Mouse (Mus musculus) limb, embryonic 10.5 days (tissue): ENCODE data around the gene Olfr1153. TPM values are rescaled to one million over a fixed set of nuclear protein-coding genes. Genes with fewer than 3 reads are reported as not detected.

Experiments used
- DNase-seq: peaks from one replicate; pipeline ENCODE4 v3.0.0-alpha.2; 2017; ENCODE audit warnings: low spot score
- H3K27ac ChIP-seq: fragments of 300-500 bp; sonication (generic); 2 replicates; pipeline ENCODE4 v1.5.1; 2016; ENCODE audit warnings: mild to moderate bottlenecking
- H3K27me3 ChIP-seq: fragments of 300-500 bp; sonication (generic); 2 replicates; pipeline ENCODE4 v1.6.1; 2016; ENCODE audit warnings: low read depth, mild to moderate bottlenecking; ENCODE audit not compliant: poor library complexity, severe bottlenecking
- H3K36me3 ChIP-seq: fragments of 300-500 bp; sonication (generic); 2 replicates; pipeline ENCODE4 v1.6.1; 2016; ENCODE audit warnings: mild to moderate bottlenecking, moderate library complexity
- H3K4me1 ChIP-seq: fragments of 300-500 bp; sonication (generic); 2 replicates; pipeline ENCODE4 v1.6.1; 2016
- H3K4me3 ChIP-seq: fragments of 300-500 bp; sonication (generic); 2 replicates; pipeline ENCODE4 v1.5.1; 2016; ENCODE audit warnings: mild to moderate bottlenecking, moderate library complexity
- H3K9me3 ChIP-seq: fragments of 300-500 bp; sonication (generic); replicated peaks from 2 replicates; pipeline ENCODE4 v1.6.1; 2016; ENCODE audit warnings: mild to moderate bottlenecking
- WGBS: fragments of 180-500 bp; shearing (Covaris S2); methylation state at CpG from one replicate; pipeline ENCODE4 v1.1.7; 2016; 5-methylcytosine and 5-hydroxymethylcytosine counted together
- polyA plus RNA-seq: library from polyadenylated mRNA; unstranded; fragments of >200 nt; fragmentation: Nextera tagmentation; extraction: Ambion mirVana; gene quantifications from 2 replicates; pipeline ENCODE4 v1.2.1, GENCODE M21; 2016

Gene Olfr1153
- not detected in 2 replicates for polyA plus RNA-seq

DNA sequence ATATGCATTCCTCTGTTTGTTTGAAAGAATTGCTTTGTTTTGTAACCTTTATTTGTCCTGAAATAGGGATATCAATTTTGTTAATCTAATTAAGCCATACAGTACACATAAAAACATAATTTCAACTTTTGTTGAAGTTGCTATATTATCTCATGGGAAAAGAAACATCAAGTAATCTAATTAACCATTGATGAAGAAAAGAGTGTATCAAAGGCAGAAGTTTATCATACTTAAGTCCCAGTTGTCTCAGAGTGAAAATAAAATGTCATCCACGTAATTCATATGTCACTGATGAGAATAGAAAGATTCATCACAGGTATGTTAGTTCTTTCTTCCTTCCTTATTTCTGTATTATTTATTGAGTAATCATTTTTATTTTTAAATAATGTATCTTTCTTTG lies at the start of gene Olfr1153:
Olfr1153 (plus strand) TSS at position 301 of the 400 bp plus-strand sequence.
- Histone ChIP-seq H3K4me3 (no peak within 1 kb of the TSS), H3K9me3 (no peaks in the 10 kb centered on the region), H3K27ac (no peak within 1 kb of the TSS), H3K4me1 (no peaks in the 10 kb centered on the region), H3K27me3 (no peaks in the 10 kb centered on the region), H3K36me3 (no peaks in the 10 kb centered on the region)
- no peak for DNase-seq
- 86% methylated on average over 1 of the region's 1 CpGs for WGBS

DNA sequence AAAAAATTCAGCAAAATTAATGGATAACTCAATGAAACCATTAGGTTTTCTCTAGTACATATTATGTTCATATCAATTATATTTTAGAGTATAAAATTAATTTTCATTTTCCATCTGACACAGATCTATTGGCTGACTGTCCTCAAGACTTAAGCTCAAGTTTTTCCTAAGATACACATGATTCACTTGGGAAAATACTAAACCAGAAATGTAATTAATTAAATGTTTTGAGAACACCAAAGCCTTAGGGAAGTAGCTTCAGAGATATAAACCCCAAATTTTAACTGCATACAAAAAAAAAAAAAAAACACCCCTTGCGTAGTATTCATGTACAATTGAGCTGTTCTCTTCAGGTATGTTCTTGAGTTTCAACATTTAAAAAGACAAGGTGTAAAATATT lies 39.2 kb upstream of the Olfr1153 start, which contains the start of gene Olfr1151:
Olfr1151 (plus strand) TSS at position 301 of the 400 bp plus-strand sequence.
- 93% methylated on average over 1 of the region's 1 CpGs for WGBS
- no peaks in the 10 kb centered on the region for H3K9me3 ChIP-seq
- DNase-seq: no peak

DNA sequence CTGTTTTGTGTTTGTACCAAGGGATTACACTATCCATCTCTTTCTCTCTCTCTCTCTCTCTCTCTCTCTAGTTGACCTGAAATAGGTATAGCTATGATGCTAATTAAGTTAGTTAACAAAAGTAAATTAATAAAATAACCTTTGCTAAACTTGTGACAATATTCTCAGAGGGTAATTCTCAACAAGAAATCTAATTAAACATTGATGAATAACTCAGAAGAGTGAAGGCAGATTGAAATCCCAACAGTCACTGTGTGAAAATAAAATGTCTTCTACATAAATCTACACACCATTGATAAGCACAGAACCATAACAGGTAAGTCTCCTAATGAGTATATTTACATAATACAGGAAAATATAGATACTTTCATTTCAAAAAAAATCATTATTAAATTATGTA lies 28.6 kb upstream of the Olfr1153 start, which contains the start of gene Olfr1152:
Olfr1152 (plus strand) TSS at position 301 of the 400 bp plus-strand sequence.
- Histone ChIP-seq H3K4me3 (no peak within 1 kb of the TSS), H3K27ac (no peak within 1 kb of the TSS), H3K9me3 (no peaks in the 10 kb centered on the region), H3K36me3 (no peaks in the 10 kb centered on the region), H3K27me3 (no peaks in the 10 kb centered on the region), H3K4me1 (no peaks in the 10 kb centered on the region)
- no peak for DNase-seq

More for the DNA sequence above, 39.2 kb upstream of the Olfr1153 start, which contains the start of gene Olfr1151:
- Histone ChIP-seq H3K36me3 (no peaks in the 10 kb centered on the region), H3K4me1 (no peaks in the 10 kb centered on the region), H3K27ac (no peak within 1 kb of the TSS), H3K4me3 (no peak within 1 kb of the TSS), H3K27me3 (no peaks in the 10 kb centered on the region)

DNA sequence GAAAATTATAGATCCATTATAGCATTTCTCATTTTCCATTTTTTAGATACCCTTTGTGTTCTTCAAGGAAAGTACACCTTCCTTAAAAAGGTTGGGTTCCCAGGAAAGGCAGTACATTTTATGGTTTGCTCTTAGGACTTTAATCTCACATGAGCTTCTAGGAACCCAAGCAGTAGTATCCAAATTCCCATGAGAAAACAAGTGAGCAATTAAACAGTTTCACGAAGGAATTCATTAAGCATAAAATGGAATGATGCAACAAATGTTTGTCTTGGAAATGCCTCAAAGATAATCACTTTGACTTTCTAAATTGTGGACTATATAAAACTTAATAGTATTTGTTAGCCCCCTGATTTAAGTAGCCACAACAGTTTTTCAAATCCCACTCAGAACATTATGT lies 10.3 kb downstream of the Olfr1153 start, which contains the start of gene Olfr1154:
Olfr1154 (minus strand) TSS at position 101 of the 400 bp plus-strand sequence.
- no peak within 1 kb of the TSS for H3K27ac ChIP-seq
- H3K4me3 ChIP-seq: no peak within 1 kb of the TSS
- H3K27me3 ChIP-seq: no peaks in the 10 kb centered on the region
- no peak for DNase-seq
- 95% methylated on average over 1 of the region's 1 CpGs for WGBS
- H3K4me1 ChIP-seq: no peaks in the 10 kb centered on the region
- no peaks in the 10 kb centered on the region for H3K36me3 ChIP-seq
- H3K9me3 ChIP-seq: no peaks in the 10 kb centered on the region

DNA sequence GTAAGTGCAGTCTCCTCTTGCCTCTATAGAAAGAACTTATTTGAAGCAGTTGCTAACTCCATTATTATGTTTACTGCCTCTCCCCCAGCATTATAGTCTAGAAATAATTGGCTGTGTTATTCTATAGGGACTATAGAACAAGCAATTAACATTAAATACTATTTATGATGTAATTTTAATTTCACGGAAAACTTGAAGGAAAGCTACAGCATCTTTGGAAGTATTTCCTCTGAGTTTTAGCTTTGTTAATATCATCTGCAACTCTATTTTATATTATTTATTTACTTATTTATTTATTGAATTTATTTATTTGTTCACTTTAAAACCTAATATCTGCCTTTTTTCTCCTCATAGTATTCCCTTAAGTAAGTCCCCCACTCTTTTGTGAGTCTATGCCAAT lies 50.3 kb downstream of the Olfr1153 start, which contains the start of gene Olfr1155:
Olfr1155 (minus strand) TSS at position 101 of the 400 bp plus-strand sequence.
- no peak for DNase-seq
- no peaks in the 10 kb centered on the region for H3K27me3 ChIP-seq
- H3K9me3 ChIP-seq: no peaks in the 10 kb centered on the region
- no peak within 1 kb of the TSS for H3K27ac ChIP-seq
- no peak within 1 kb of the TSS for H3K4me3 ChIP-seq
- WGBS: 97% methylated on average over 1 of the region's 1 CpGs
- no peaks in the 10 kb centered on the region for H3K4me1 ChIP-seq
- H3K36me3 ChIP-seq: no peaks in the 10 kb centered on the region

Other genes starting within 250 kb of the Olfr1153 start
- not detected in 2 replicates for gene Olfr1133, start 247.6 kb upstream of the Olfr1153 start, polyA plus RNA-seq
- not detected in 2 replicates for gene Olfr1134, start 236.5 kb upstream of the Olfr1153 start, polyA plus RNA-seq
- not detected in 2 replicates for gene Olfr1135, start 221.3 kb upstream of the Olfr1153 start, polyA plus RNA-seq
- not detected in 2 replicates for gene Olfr1136, start 201.0 kb upstream of the Olfr1153 start, polyA plus RNA-seq
- not detected in 2 replicates for gene Olfr1137, start 181.8 kb upstream of the Olfr1153 start, polyA plus RNA-seq
- not detected in 2 replicates for gene Olfr1138, start 155.0 kb upstream of the Olfr1153 start, polyA plus RNA-seq
- gene Olfr1140, start 151.2 kb upstream of the Olfr1153 start, polyA plus RNA-seq: not detected in 2 replicates
- not detected in 2 replicates for gene Olfr1141, start 141.0 kb upstream of the Olfr1153 start, polyA plus RNA-seq
- not detected in 2 replicates for gene Olfr152, start 115.5 kb upstream of the Olfr1153 start, polyA plus RNA-seq
- not detected in 2 replicates for gene Olfr1143, start 94.4 kb upstream of the Olfr1153 start, polyA plus RNA-seq
- gene Olfr1145, start 85.1 kb upstream of the Olfr1153 start, polyA plus RNA-seq: not detected in 2 replicates
- not detected in 2 replicates for gene Olfr1148, start 64.4 kb upstream of the Olfr1153 start, polyA plus RNA-seq
- not detected in 2 replicates for gene Olfr1150-ps1, start 51.0 kb upstream of the Olfr1153 start, polyA plus RNA-seq
- gene Olfr1151, start 39.1 kb upstream of the Olfr1153 start, polyA plus RNA-seq: not detected in 2 replicates
- 0.03 TPM in 1 of 2 replicates, not detected in the other for gene Olfr1152, start 28.5 kb upstream of the Olfr1153 start, polyA plus RNA-seq
- not detected in 2 replicates for gene Olfr1154, start 10.2 kb downstream of the Olfr1153 start, polyA plus RNA-seq
- gene Olfr1155, start 50.2 kb downstream of the Olfr1153 start, polyA plus RNA-seq: not detected in 2 replicates
- not detected in 2 replicates for gene Olfr1156, start 58.1 kb downstream of the Olfr1153 start, polyA plus RNA-seq
- not detected in 2 replicates for gene Olfr1157, start 73.3 kb downstream of the Olfr1153 start, polyA plus RNA-seq
- not detected in 2 replicates for gene Olfr74, start 79.7 kb downstream of the Olfr1153 start, polyA plus RNA-seq
- gene Olfr1158, start 95.2 kb downstream of the Olfr1153 start, polyA plus RNA-seq: not detected in 2 replicates
- gene Olfr1160, start 113.3 kb downstream of the Olfr1153 start, polyA plus RNA-seq: not detected in 2 replicates
- not detected in 2 replicates for gene Olfr1161, start 127.8 kb downstream of the Olfr1153 start, polyA plus RNA-seq
- 0.05 and 0.06 TPM in 2 replicates for gene Olfr73, start 142.7 kb downstream of the Olfr1153 start, polyA plus RNA-seq
- not detected in 2 replicates for gene Olfr1162, start 156.2 kb downstream of the Olfr1153 start, polyA plus RNA-seq
- gene Olfr1163, start 176.9 kb downstream of the Olfr1153 start, polyA plus RNA-seq: not detected in 2 replicates
- gene Olfr1164, start 199.0 kb downstream of the Olfr1153 start, polyA plus RNA-seq: not detected in 2 replicates
- not detected in 2 replicates for gene Olfr1166, start 233.3 kb downstream of the Olfr1153 start, polyA plus RNA-seq